Mouse (Mus musculus): ENCODE measurements around the gene Ppp2r2c.
A peak's percentile ranks its signal among the peaks of the same experiment; 100 is the strongest.

Ppp2r2c gene

DNA sequence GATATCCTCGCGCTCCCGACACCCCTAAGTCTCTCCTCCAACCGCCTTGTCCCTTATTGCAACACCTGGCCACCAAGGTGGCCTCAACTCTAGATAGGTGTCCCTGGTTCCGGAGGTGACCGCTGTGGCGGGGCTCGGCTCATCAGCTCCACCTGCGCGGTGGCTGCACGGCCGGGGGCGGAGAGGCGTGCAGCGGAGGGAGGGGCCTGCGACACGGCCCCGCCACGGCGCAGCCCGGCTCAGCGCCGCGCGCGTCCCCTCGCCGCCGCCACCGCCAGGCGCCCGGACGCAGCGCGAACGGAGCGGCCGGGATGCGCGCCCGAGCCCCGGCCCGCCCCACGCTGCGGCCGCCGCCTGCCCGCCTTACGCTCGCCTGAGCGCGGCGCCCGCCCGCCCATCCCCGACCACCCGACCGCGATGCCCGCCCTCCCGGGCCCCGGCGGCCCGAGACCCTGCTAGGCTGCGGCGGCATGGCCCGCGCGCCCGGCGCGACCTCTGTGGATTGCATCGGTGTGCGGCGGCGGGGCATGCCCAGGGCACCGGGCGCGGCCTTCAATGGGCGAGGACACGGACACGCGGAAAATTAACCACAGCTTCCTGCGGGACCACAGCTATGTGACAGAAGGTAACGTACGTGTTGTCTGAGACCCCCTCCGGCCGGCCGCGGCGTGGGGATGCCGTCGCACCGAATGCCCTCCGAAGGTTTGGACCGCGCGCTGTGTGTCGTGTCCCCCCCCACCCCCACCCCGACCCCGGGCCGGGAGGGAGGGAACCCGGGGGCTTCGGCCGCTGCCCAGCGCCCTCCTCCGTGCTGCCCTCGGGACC, at the start of gene Ppp2r2c:
Gene Ppp2r2c, plus strand, starts transcription at position 248 of the 825 bp plus-strand sequence.
- no peak for DNase-seq (ENCODE audit: inconsistent ontology term)

GRCm38 (mm10) chr5:36819742-36820141, 48.6 kb upstream of the Ppp2r2c start:
- no peak for DNase-seq (ENCODE audit: inconsistent ontology term)

DNA sequence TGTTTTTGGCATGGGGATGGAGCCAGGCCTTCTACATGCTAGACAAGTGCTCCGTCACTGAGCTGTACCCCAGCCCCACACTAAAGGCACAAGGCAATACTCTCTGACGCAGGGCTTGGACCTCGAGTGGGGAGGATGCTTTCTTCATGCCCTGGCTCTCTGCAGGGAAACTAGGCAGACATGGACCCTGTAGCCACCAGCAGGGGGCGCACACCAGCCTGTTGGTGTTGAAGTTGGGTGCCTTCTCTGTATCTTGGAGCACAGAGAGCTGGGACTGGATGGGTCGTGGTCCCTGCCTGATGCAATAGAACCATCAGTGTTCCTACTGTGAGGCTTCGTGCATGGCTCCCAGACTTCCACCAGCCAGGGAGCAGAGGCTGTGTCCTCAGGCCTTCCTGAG, 48.2 kb upstream of the Ppp2r2c start:
- DNase-seq (ENCODE audit: inconsistent ontology term): peak; percentile 22

- no peak for DNase-seq (ENCODE audit: inconsistent ontology term)
Observed at GRCm38 (mm10) chr5:36822907-36823306, 45.4 kb upstream of the Ppp2r2c start.

DNA sequence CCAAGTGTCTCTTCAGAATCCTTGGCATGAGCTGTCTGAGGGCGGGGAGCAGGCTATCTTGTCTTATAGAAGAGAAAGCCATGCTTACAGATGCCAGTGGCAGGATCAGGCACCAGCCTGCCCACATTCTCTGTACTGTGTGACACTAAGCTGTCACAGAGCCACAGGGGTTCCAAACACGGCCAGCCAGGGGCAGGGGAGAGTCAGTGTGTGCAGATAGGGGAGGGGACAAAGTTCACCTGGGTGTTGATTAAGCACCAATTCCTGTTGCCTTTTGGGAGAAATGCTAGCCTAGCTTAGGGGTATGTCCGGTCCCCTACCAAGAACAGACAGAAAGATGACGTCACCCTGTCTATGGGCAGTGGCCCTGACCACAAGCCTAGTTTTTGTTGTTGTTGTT, 39.2 kb upstream of the Ppp2r2c start:
- no peak for DNase-seq (ENCODE audit: inconsistent ontology term)

DNA sequence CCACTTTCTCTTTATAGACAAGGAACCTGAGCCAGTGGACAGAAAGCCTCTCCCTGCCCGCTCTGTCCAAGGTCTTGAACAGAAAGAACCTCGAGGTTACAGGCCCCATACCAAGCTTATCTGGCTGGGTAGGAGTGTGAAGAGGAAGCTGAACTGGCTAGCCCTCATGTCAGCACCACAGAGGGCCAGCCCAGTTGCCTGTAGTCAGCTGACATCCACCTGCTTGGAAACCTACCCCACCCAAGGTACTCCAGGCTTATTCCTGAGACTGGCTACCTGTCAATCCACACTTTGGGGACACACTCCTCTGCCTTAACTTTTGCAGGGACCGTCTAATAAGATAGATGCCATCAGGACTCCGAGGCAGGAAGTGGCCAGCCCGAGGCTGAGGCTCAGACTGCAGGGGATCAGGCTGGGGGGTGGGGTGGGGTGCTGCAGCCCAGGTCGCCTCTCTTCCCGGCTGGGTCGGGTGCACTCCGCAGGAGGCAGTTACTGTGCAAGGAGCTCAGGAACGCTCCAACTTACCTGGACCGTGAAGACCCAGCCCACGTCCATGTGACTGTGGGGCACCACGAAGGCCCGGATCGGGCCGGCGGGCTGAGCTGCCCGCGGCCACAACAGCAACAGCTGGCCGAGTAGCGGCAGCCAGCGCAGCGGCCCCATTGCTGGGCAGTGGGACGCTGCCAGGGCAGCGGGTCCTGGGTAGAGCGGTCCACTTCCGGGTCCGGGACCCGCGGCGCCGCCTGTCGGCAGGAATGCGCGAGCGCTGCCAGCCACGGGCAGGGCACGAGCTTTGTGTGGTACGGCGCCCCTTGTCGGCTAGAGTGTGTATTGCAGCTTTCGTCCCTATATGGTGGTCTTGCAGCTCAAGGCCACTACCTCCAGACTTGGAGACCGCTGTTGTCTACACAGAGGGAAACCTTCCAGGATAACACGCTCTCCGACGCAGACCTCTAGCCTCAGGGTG, 38.1 kb upstream of the Ppp2r2c start, which contains the start of gene Man2b2:
Gene Man2b2, minus strand, starts transcription at position 741 of the 967 bp plus-strand sequence.
- peak; percentile 89 for DNase-seq (ENCODE audit: inconsistent ontology term)

- no peak for DNase-seq (ENCODE audit: inconsistent ontology term)
Observed at GRCm38 (mm10) chr5:36831272-36831671, 37.0 kb upstream of the Ppp2r2c start.

DNA sequence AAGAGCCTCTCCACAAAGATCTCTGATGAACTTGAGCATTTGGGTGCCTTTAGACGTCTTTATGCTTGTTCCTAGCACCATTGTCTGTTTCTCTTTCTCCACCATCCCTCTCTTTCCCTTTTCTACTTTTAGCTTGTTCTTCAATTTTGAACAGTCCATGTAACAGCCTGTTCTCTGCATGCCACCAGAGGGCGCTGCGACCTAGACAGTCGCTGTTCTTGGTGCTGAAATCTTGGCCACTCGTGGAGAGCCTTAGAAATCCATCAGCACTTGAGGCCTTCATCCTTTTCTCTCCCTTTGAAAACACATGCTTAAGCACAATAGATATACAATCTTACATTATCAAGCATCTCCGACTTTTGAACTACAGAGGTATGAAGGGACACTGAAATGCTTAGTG, 32.4 kb upstream of the Ppp2r2c start:
- DNase-seq (ENCODE audit: inconsistent ontology term): peak; percentile 33

DNA sequence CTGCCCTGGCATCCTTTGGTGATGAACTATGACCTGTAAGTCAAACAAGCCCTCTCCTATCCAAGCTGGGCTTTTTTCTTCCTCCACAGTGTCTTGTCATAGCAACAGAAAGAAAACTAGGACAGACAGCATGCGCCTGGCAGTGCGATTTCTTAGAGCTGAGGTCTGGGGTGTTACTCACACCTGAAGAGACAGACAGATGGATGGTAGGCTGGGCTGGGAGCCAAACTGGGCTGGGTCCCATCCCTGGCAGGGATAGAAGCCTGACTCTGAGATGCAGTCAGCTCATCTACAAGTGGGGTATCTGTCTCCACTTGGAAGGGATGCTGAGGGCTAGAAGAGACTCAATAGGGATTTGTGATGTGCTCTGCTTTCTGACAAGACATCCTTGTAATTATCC, 29.3 kb upstream of the Ppp2r2c start:
- DNase-seq (ENCODE audit: inconsistent ontology term): no peak

DNA sequence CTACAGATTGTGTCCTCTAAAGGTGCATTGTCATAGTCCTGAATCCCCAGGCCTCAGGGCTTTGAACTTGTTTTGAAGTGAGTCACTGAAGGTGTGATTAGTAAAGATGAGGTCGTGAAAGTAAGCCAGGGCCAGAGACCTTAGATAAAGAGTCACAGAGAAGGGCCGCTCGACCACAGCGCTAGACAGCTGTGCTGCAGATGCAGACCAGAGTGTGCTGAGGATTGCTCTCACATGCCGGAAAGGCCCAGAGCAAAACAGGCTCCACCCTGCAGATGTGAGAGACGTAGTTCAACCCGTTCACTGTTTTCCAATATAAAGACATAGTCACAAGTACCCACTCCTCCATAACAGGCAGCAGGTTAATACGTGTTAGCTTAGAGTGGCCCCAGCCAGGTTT, 28.7 kb upstream of the Ppp2r2c start:
- no peak for DNase-seq (ENCODE audit: inconsistent ontology term)

- DNase-seq (ENCODE audit: inconsistent ontology term): no peak
Observed at GRCm38 (mm10) chr5:36840092-36840491, 28.2 kb upstream of the Ppp2r2c start.

GRCm38 (mm10) chr5:36841701-36842100, 26.6 kb upstream of the Ppp2r2c start:
- no peak for DNase-seq (ENCODE audit: inconsistent ontology term)

- no peak for DNase-seq (ENCODE audit: inconsistent ontology term)
Observed at GRCm38 (mm10) chr5:36844490-36844889, 23.8 kb upstream of the Ppp2r2c start.

DNA sequence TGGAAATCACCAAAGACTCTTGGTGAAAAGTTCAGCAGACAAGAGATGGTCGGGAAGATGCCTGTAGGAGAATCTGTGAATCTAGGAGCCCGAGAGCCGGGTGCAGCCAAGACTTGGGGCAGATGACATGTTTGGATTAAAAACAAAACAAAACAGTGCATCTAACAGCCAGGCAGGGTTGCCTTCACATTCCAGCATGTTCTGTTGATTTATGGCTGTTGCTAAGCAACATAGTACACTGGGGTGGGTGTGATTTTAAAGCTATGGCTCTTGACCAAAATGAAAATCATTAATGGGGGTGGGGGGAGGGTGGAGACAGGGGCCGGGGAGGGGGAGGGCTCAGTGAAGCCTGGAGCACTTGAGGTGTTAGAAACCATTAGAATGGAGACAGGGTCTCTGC, 16.7 kb upstream of the Ppp2r2c start:
- no peak for DNase-seq (ENCODE audit: inconsistent ontology term)

DNA sequence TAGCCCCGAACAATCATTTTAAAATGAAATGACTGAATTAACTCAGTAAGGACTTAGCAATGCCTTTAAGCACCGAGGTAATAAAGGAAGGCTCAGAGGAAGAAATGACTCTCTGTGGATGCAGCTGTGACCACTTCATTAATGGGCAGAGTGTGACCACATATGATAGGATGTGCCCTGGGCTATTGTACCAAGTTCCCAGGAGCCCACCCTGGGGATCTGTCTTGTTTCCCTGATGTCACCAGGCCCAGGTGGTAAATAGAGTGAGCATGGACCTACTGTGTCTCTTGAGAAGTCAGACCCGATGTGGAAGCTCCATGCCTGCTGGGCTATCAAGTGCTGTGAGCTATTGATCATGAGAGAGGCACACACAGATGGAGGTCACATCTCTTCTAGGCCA, 13.1 kb upstream of the Ppp2r2c start:
- no peak for DNase-seq (ENCODE audit: inconsistent ontology term)

DNA sequence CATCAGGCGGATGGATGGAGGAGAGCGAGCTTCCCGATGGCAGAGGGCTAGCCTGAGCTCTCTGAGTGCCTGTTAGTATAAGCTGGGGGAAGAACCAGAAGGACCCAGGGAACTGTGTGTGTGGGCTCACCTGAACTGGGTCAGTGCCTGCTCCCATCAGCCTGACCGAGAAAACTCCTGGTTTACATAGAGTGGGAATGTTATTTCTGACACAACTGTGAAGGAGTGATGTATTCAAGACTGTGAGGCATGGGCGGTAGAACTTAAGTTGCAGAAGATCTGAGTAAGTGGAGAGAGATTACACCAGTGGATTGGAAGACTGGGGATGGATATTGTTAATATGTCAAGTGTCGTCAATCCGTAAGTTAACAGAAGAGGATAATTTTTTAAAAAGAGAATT, 11.8 kb upstream of the Ppp2r2c start:
- no peak for DNase-seq (ENCODE audit: inconsistent ontology term)

GRCm38 (mm10) chr5:36857546-36857945, 10.8 kb upstream of the Ppp2r2c start:
- DNase-seq (ENCODE audit: inconsistent ontology term): no peak

DNA sequence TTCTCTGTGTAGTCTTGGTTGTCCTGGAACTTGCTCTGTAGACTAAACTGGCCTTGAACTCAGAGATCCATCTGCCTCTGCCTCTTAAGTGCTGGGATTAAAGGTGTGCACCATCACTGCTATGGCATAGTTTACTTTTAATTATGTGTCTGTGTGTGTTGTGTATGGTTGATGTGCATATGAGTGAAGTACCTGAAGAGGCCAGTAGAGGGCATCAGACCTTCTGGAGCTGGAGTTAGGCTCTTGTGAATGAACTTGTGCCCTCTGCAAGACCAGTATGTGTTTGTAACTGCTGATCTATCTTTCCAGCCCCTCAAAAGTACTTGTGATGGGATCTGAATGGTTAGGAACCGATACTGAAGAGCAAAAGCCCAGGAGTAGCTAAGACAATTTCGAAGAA, 7.2 kb upstream of the Ppp2r2c start:
- no peak for DNase-seq (ENCODE audit: inconsistent ontology term)

DNA sequence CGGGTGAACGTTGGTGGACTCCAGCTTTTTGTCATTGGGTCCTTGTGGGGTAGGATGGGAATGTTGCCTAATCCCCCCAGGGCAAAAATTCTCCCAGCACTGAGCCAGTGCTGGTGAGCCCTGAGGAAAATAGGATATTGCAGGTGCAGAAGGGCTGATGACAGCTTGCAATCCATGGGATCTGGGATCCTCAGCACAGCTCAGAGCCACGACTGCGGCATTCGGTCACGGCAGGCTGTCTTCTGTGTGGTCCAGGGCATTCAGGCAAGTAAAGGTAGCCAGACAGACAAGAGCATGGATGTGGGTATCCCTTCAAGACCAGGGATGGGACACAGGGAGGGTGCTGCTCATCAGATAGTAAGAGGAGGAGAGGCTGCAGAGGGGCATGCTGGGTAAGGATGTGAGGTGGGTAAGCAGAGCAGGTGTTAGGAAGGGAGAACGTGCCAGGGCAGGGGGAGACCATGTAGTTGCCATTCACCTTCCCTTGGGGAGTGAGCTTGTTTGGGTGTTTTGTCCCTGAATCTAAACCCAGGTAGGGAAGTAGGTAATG, 1.5 kb upstream of the Ppp2r2c start:
- no peak for DNase-seq (ENCODE audit: inconsistent ontology term)

- no peak for DNase-seq (ENCODE audit: inconsistent ontology term)
Observed at GRCm38 (mm10) chr5:36867561-36867960, 752 bp upstream of the Ppp2r2c start.

- peak; percentile 16 for DNase-seq (ENCODE audit: inconsistent ontology term)
Observed at GRCm38 (mm10) chr5:36869186-36869577, 869 bp downstream of the Ppp2r2c start.

DNA sequence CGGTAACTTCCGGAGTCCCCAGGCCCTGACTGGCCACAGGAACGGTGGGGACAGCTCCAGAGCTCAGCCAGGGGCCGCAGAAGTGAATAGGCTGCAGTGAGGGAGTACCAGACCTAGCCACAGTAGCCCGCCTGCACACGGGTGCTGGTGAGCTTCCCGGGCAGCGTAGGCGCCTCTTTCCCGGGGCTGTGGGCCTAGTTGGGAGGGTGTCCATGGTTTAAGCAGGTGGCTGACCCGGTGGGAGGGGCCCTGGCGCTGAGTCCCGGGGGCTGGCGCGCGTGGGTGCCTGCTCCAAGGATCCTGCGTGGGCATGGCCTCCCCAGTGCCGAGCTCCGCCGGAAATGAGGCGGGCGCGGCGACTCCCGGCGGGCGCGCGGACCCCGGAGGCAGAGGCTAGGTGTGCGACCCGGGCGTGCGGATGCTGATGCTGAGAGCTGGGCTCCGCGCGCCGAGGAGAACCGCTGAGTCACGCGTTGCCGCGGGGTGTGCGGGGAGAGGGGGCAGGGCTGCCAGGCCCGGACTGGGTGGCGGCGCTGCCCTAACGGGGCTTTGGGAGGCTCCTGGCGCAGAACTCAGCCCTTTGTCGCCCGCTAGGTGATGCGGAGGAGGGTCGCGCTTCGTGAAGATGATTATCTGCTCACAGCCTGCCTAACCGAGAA, 1.4 kb downstream of the Ppp2r2c start:
- peak; percentile 33 for DNase-seq (ENCODE audit: inconsistent ontology term)

Measured in Muller cell, postnatal 12 days (primary cell).